Mouse (Mus musculus) CH12.LX (cell line): ENCODE data around the gene Tmem223. TPM values are rescaled to one million over a fixed set of nuclear protein-coding genes. Genes with fewer than 3 reads are reported as not detected.

Experiments
- DNase-seq: peaks from one replicate; pipeline ENCODE4 v3.0.0-alpha.2; 2013; ENCODE audit errors: extremely low read depth
- H3K27ac ChIP-seq: 2 replicates; pipeline ENCODE4 v1.5.1; 2012; ENCODE audit warnings: low read depth, mild to moderate bottlenecking, control low read depth, moderate library complexity; ENCODE audit not compliant: insufficient read depth
- H3K27me3 ChIP-seq: replicated peaks from 2 replicates; pipeline ENCODE3; 2012; ENCODE audit warnings: inconsistent platforms
- H3K36me3 ChIP-seq, 2 experiments: replicated peaks in 1 of 2; 2 replicates each; pipeline versions ENCODE3 to v1.6.1; 2012; ENCODE audit warnings: inconsistent platforms in 1 of 2, low read length in 1 of 2, mild to moderate bottlenecking in 1 of 2, mixed read lengths in 1 of 2, moderate library complexity in 1 of 2; ENCODE audit not compliant: control insufficient read depth in 1 of 2, insufficient read depth in 1 of 2
- H3K4me1 ChIP-seq, 2 experiments: 2 replicates each; pipeline ENCODE4 v1.6.1; 2012; ENCODE audit warnings: inconsistent platforms in 1 of 2, moderate library complexity in 1 of 2; ENCODE audit not compliant: insufficient read depth in 2 of 2, control insufficient read depth in 1 of 2
- H3K4me2 ChIP-seq: 2 replicates; pipeline ENCODE4 v1.6.1; 2012; ENCODE audit warnings: low read depth, mild to moderate bottlenecking, control low read depth; ENCODE audit not compliant: poor library complexity, insufficient read depth, severe bottlenecking
- H3K4me3 ChIP-seq, 3 experiments: fragments of 150-350 bp in 1 of 3; sonication (generic) in 1 of 3; replicated peaks in 1 of 3; 2 replicates each; pipeline versions ENCODE3 to v1.5.1; 2011 to 2012; ENCODE audit warnings: low read depth in 2 of 3, low read length in 2 of 3, mild to moderate bottlenecking in 2 of 3, moderate library complexity in 2 of 3, control low read depth in 1 of 3, improper control_type of control experiment in 1 of 3, inconsistent platforms in 1 of 3, mixed read lengths in 1 of 3; ENCODE audit not compliant: poor library complexity in 1 of 3
- H3K79me2 ChIP-seq: replicated peaks from 2 replicates; pipeline ENCODE4 v1.6.1; 2012; ENCODE audit warnings: mild to moderate bottlenecking, moderate library complexity; ENCODE audit not compliant: control insufficient read depth, poor library complexity, insufficient read depth, severe bottlenecking; ENCODE audit errors: extremely low read depth
- H3K9ac ChIP-seq: 2 replicates; pipeline ENCODE4 v1.6.1; 2012; ENCODE audit warnings: low read depth, mild to moderate bottlenecking, control low read depth, moderate library complexity; ENCODE audit not compliant: insufficient read depth
- H3K9me3 ChIP-seq: replicated peaks from 2 replicates; pipeline ENCODE3; 2012; ENCODE audit warnings: low read length, inconsistent platforms, mixed read lengths
- BHLHE40 ChIP-seq: IDR thresholded peaks from 2 replicates; pipeline ENCODE4 v1.6.1; 2011; ENCODE audit warnings: mild to moderate bottlenecking, low read depth, low read length, improper control_type of control experiment
- CHD1 ChIP-seq: IDR thresholded peaks from 2 replicates; pipeline ENCODE4 v1.6.1; 2012; ENCODE audit warnings: low read depth, low read length, improper control_type of control experiment, inconsistent platforms
- CHD2 ChIP-seq: IDR thresholded peaks from 2 replicates; pipeline ENCODE4 v1.6.1; 2011; ENCODE audit warnings: low read length, improper control_type of control experiment
- CTCF ChIP-seq, 2 experiments: IDR thresholded peaks in 1 of 2; conservative IDR thresholded peaks in 1 of 2; 2 replicates each; pipeline ENCODE4 v1.5.1; 2011 to 2012; ENCODE audit warnings: low read depth in 2 of 2, low read length in 2 of 2, improper control_type of control experiment in 1 of 2, inconsistent platforms in 1 of 2, mild to moderate bottlenecking in 1 of 2, moderate library complexity in 1 of 2
- ELF1 ChIP-seq: IDR thresholded peaks from 2 replicates; pipeline ENCODE4 v1.6.1; 2014; ENCODE audit warnings: low read depth, mild to moderate bottlenecking, inconsistent platforms, low read length, improper control_type of control experiment
- EP300 ChIP-seq: IDR thresholded peaks from 2 replicates; pipeline ENCODE4 v1.6.1; 2011; ENCODE audit warnings: low read length, improper control_type of control experiment
- ETS1 ChIP-seq: conservative IDR thresholded peaks from 2 replicates; pipeline ENCODE4 v1.6.1; 2012; ENCODE audit warnings: low read depth, mild to moderate bottlenecking, inconsistent platforms, low read length, improper control_type of control experiment, moderate library complexity
- GABPA ChIP-seq: IDR thresholded peaks from 2 replicates; pipeline ENCODE4 v1.6.1; 2012; ENCODE audit warnings: low read depth, low read length, improper control_type of control experiment, inconsistent platforms; ENCODE audit not compliant: insufficient replicate concordance
- IRF4 ChIP-seq: IDR thresholded peaks from 2 replicates; pipeline ENCODE4 v1.6.1; 2014; ENCODE audit warnings: low read depth, mild to moderate bottlenecking, inconsistent platforms, low read length, improper control_type of control experiment
- JUN ChIP-seq: IDR thresholded peaks from 2 replicates; pipeline ENCODE4 v1.6.1; 2011; ENCODE audit warnings: low read depth, mild to moderate bottlenecking, low read length, improper control_type of control experiment, moderate library complexity; ENCODE audit not compliant: insufficient read depth
- JUND ChIP-seq: conservative IDR thresholded peaks from 2 replicates; pipeline ENCODE4 v1.6.1; 2011; ENCODE audit warnings: low read depth, low read length, improper control_type of control experiment
- KAT2A ChIP-seq: IDR thresholded peaks from 2 replicates; pipeline ENCODE4 v1.6.1; 2012; ENCODE audit warnings: low read length, improper control_type of control experiment, inconsistent platforms; ENCODE audit not compliant: insufficient replicate concordance
- MAX ChIP-seq: IDR thresholded peaks from 2 replicates; pipeline ENCODE4 v1.6.1; 2011; ENCODE audit warnings: low read length, improper control_type of control experiment
- MEF2A ChIP-seq: IDR thresholded peaks from 2 replicates; pipeline ENCODE4 v1.6.1; 2014; ENCODE audit warnings: low read depth, mild to moderate bottlenecking, inconsistent platforms, low read length, improper control_type of control experiment, borderline replicate concordance
- MXI1 ChIP-seq: IDR thresholded peaks from 2 replicates; pipeline ENCODE4 v1.6.1; 2011; ENCODE audit warnings: mild to moderate bottlenecking, low read depth, low read length, improper control_type of control experiment
- MYC ChIP-seq: IDR thresholded peaks from 2 replicates; pipeline ENCODE4 v1.6.1; 2011; ENCODE audit warnings: low read depth, mild to moderate bottlenecking, improper control_type of control experiment, low read length
- NELFE ChIP-seq: IDR thresholded peaks from 2 replicates; pipeline ENCODE4 v1.6.1; 2011; ENCODE audit warnings: low read depth, low read length, improper control_type of control experiment
- NRF1 ChIP-seq: IDR thresholded peaks from 2 replicates; pipeline ENCODE4 v1.6.1; 2014; ENCODE audit warnings: low read depth, mild to moderate bottlenecking, inconsistent platforms, low read length, improper control_type of control experiment, moderate library complexity
- POLR2A ChIP-seq: IDR thresholded peaks from 2 replicates; pipeline ENCODE4 v1.6.1; 2011; ENCODE audit warnings: low read depth, mild to moderate bottlenecking, improper control_type of control experiment, low read length
- RAD21 ChIP-seq: IDR thresholded peaks from 2 replicates; pipeline ENCODE4 v1.6.1; 2011; ENCODE audit warnings: low read depth, mild to moderate bottlenecking, low read length, improper control_type of control experiment, moderate library complexity
- RCOR1 ChIP-seq: conservative IDR thresholded peaks from 2 replicates; pipeline ENCODE4 v1.6.1; 2012; ENCODE audit warnings: low read depth, mild to moderate bottlenecking, inconsistent platforms, low read length, improper control_type of control experiment
- SIN3A ChIP-seq: IDR thresholded peaks from 2 replicates; pipeline ENCODE4 v1.6.1; 2012; ENCODE audit warnings: low read length, improper control_type of control experiment, inconsistent platforms
- SMC3 ChIP-seq: IDR thresholded peaks from 2 replicates; pipeline ENCODE4 v1.6.1; 2011; ENCODE audit warnings: low read depth, low read length, improper control_type of control experiment
- TBP ChIP-seq: conservative IDR thresholded peaks from 2 replicates; pipeline ENCODE4 v1.6.1; 2011; ENCODE audit warnings: low read depth, low read length, improper control_type of control experiment
- TCF12 ChIP-seq: IDR thresholded peaks from 2 replicates; pipeline ENCODE4 v1.6.1; 2014; ENCODE audit warnings: low read depth, mild to moderate bottlenecking, inconsistent platforms, low read length, improper control_type of control experiment
- UBTF ChIP-seq: IDR thresholded peaks from 2 replicates; pipeline ENCODE4 v1.6.1; 2012; ENCODE audit warnings: low read depth, mild to moderate bottlenecking, inconsistent platforms, low read length, improper control_type of control experiment, moderate library complexity
- USF1 ChIP-seq: IDR thresholded peaks from 2 replicates; pipeline ENCODE4 v1.6.1; 2014; ENCODE audit warnings: low read depth, mild to moderate bottlenecking, inconsistent platforms, low read length, improper control_type of control experiment
- USF2 ChIP-seq: conservative IDR thresholded peaks from 2 replicates; pipeline ENCODE4 v1.6.1; 2011; ENCODE audit warnings: low read depth, low read length, improper control_type of control experiment
- ZKSCAN1 ChIP-seq: IDR thresholded peaks from 2 replicates; pipeline ENCODE4 v1.6.1; 2012; ENCODE audit warnings: low read depth, inconsistent platforms, low read length, improper control_type of control experiment, borderline replicate concordance
- ZMIZ1 ChIP-seq: IDR thresholded peaks from 2 replicates; pipeline ENCODE4 v1.6.1; 2012; ENCODE audit warnings: low read depth, mild to moderate bottlenecking, inconsistent platforms, low read length, improper control_type of control experiment
- ZNF384 ChIP-seq: IDR thresholded peaks from 2 replicates; pipeline ENCODE4 v1.6.1; 2012; ENCODE audit warnings: low read depth, low read length, improper control_type of control experiment, inconsistent platforms
- dilution Hi-C: fragments of 300-500 bp; cut with MboI; formaldehyde crosslinking; loops from 2 replicates; pipeline ENCODE4 v1.14.3; 2020; ENCODE audit warnings: low sequenced_read_pairs; ENCODE audit not compliant: extremely low pct_unique_long_range_greater_than_20kb, extremely low pct_ligation_motif_present
- in situ Hi-C: fragments of 300-500 bp; cut with MboI; formaldehyde crosslinking; loops from 3 replicates; pipeline ENCODE4 v1.14.3; 2019; ENCODE audit warnings: low sequenced_read_pairs, low pct_ligation_motif_present, low pct_unique_long_range_greater_than_20kb, mixed read lengths
- polyA plus RNA-seq: library from polyadenylated mRNA; unstranded; fragments of >175 nt; gene quantifications from 2 replicates; pipeline ENCODE4 v1.2.1, GENCODE M21; 2012; ENCODE audit warnings: low read depth; ENCODE audit not compliant: insufficient read length
- total RNA-seq, 2 experiments: library from RNA; depleted of rRNA; stranded (reverse); fragments of 300-350 nt in 1 of 2; fragments of >200 nt in 1 of 2; gene quantifications; 2 replicates each; pipeline ENCODE4 v1.2.3; 2012 to 2014

The Tmem223 gene
- total and polyA plus RNA-seq, 3 experiments = 45.7 to 106 (median 56.5) TPM

DNA sequence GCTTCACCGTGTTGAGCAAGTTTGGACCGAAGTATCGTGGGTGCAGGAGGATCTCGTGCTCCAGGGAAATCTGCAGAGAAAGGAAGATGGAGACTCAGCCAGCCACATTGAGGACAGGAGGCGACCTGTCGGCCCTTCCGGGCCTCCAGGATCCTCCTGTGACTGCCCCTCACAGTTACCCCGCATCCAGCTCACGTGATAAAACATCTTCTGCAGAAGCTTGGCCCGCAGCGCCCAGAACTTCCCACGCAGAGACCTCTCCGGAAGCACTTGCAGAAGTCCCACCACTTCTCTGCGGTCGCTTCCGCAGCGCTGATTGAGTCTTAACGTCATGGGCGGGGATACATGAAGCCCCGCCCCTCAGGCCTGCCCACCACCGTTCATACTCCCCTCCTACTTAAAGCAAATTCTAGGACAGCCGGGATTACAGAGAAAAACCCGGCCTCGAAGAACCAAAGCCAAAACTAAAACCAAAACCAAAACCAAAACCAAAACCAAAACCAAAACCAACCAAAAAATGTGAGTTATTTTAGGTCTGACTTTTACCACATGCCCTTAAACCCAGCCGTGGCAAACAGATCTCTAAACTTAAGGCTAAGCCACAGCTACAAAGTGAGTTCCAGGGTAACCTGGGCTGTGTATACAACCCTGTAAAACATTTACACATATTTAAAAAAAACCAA is 27.6 kb downstream of the Tmem223 start, which contains the start of gene Polr2g (continued):
- TF ChIP-seq NRF1 (0 out of 2 replicates have a peak, but pooled peaks have one; percentile 38), UBTF (no peak), CHD2 (peak; percentile 65; the same call in 1 of the 2 replicates), TBP (peak; percentile 97), JUND (0 out of 2 replicates have a peak, but pooled peaks have one; percentile 6), ZNF384 (no peak), MXI1 (peak; percentile 79), ETS1 (peak; percentile 99), JUN (no peak), TCF12 (peak; percentile 96), MYC (peak; percentile 52; the same call in 1 of the 2 replicates), BHLHE40 (peak; percentile 83)

DNA sequence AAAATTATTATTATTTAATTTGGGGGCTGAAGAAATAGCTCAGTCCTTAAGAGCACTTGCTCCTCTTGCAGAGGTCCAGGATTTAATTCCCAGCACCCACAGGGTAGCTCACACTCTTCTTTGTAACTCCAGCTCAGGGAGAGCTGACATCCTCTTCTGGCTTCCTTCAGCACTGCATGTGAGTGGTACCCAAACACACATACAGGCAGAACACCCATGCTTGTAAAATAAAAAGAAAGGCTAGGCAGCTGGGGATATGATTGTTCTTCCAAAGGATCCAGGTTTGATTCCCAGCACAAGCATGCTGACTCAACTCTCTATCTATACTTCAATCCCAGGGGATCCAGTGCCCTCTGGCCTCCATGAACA is 28.1 kb downstream of the Tmem223 start:
- peaks cover 7 to 26% of the 10 kb centered on the region in 2 experiments for H3K4me1 ChIP-seq
- DNase-seq = no peak
- peaks cover 32% of the 10 kb centered on the region for H3K79me2 ChIP-seq
- dilution Hi-C loops = no loop called here
- peak overlapping the region in 1 of 3 experiments; percentile 37 for H3K4me3 ChIP-seq
- no peak overlapping the region for H3K9ac ChIP-seq
- in situ Hi-C loops = no loop called here
- H3K27ac ChIP-seq = peak overlapping the region; percentile 54
- TF ChIP-seq NELFE = no peak
- no peak for TF ChIP-seq ETS1
- TF ChIP-seq SMC3 = no peak
- TF ChIP-seq GABPA = no peak
- TF ChIP-seq USF1 = no peak
- TF ChIP-seq MYC = peak; percentile 4; the same call in 1 of the 2 replicates
- no peak for TF ChIP-seq MXI1
- 0 out of 2 replicates have a peak, but pooled peaks have one; percentile 4 for TF ChIP-seq JUND
- peak; percentile 34; the same call in 1 of the 2 replicates for TF ChIP-seq ZNF384
- no peak for TF ChIP-seq IRF4
- TF ChIP-seq ELF1 = no peak
- no peak for TF ChIP-seq USF2
- no peak for TF ChIP-seq NRF1
- TF ChIP-seq EP300 = 0 out of 2 replicates have a peak, but pooled peaks have one; percentile 0
- TF ChIP-seq SIN3A = no peak
- TF ChIP-seq ZKSCAN1 = no peak
- no peak for TF ChIP-seq CHD1
- TF ChIP-seq UBTF = no peak
- TF ChIP-seq MAX = no peak
- no peak for TF ChIP-seq KAT2A
- TF ChIP-seq CTCF (conservative IDR thresholded peaks at IDR 0.05 in 1 of 2, IDR thresholded peaks at IDR 0.05 in 1 of 2; ENCODE audit: low read depth in 2 of 2, low read length in 2 of 2) = peak in 1 of 2 experiments; percentile 16; a peak in 1 of 4 replicates
- TF ChIP-seq RAD21 = no peak
- TF ChIP-seq RCOR1 = no peak
- TF ChIP-seq ZMIZ1 = no peak
- no peak for TF ChIP-seq MEF2A
- no peak for TF ChIP-seq POLR2A
- H3K36me3 ChIP-seq = peaks cover 16 to 30% of the 10 kb centered on the region in 2 experiments
- H3K9me3 ChIP-seq = peaks cover 5% of the 10 kb centered on the region
- no peaks in the 10 kb centered on the region for H3K27me3 ChIP-seq
- peak overlapping the region; percentile 23; the same call in 1 of the 2 replicates for H3K4me2 ChIP-seq
